In the genomic region with DNA sequence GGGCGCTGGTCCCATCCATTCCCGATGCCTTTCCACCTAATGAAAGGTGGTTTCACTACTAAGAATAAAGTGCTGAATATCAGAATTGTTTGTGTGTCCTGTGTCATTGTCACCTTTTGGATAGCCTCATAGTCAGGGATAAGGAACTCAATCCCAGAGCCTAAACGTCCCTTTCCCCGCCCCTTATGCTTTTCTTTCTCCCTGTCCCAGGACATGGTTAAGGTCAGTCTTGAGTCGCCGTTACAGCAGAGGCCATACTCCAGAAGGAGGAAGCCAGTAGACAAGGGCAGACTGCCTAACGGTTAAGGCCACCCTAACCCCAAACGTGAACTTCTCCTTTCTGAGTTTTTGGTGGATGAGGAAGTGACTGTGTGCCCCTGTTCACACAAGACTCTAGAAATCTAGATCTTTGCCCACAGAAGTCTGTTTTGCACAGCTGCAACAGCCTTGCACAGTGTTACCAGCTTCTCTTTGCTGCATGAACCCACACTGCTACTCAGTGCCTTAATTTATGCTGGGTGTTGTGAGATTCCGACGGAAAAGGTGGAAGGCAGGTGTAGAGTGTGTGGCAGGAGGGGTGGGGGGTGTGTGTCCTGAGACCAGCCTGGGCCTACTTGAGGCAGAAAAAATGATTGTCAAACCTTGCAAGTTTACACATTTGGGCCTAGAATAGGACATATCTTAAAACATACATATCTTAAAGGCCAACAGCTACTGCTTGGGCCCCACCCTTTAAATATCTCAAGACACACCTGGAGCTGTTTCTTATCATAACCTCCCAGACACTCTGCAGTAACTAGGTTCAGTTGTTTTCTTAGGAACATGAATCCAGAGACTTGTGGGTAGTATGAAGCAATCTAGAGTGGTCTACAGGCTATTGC, we compare ENCODE assay signal across 8 mouse cellular contexts. TPM values are rescaled to one million over a fixed set of nuclear protein-coding genes. Genes with fewer than 3 reads are reported as not detected.
DNase-seq lines count a peak whose midpoint lies in the region; ATAC-seq and TF ChIP-seq lines count a peak whose summit lies in the region.

No protein-coding gene starts in this region.

- no peaks in the 10 kb centered on the region for H3K36me3 ChIP-seq in testis, adult 2 months (ENCODE audit: control insufficient read depth, insufficient read depth, low read length)
- H3K36me3 ChIP-seq in forebrain, postnatal 0 days (ENCODE audit: insufficient read depth), result peaks cover 6% of the 10 kb centered on the region
- peaks cover 9% of the 10 kb centered on the region for H3K36me3 ChIP-seq in kidney, embryonic 14.5 days (ENCODE audit: control insufficient read depth, insufficient read depth, low read length)

- no peak overlapping the region for H3K27ac ChIP-seq in testis, adult 2 months (ENCODE audit: control insufficient read depth, insufficient read depth, low read depth, low read length)
- H3K27ac ChIP-seq in forebrain, postnatal 0 days (ENCODE audit: low read depth, low read length), result no peak overlapping the region
- H3K27ac ChIP-seq in kidney, embryonic 14.5 days (ENCODE audit: low read depth, low read length), result peak overlapping the region; percentile 86; the same call in 1 of the 2 replicates

- peak overlapping the region; percentile 93; the same call in 1 of the 2 replicates for H3K4me3 ChIP-seq in testis, adult 2 months (ENCODE audit: control insufficient read depth, low read depth, low read length)
- H3K4me3 ChIP-seq in forebrain, postnatal 0 days (ENCODE audit: low read depth, low read length), result peak overlapping the region; percentile 50
- H3K4me3 ChIP-seq in kidney, embryonic 14.5 days (ENCODE audit: low read length), result peak overlapping the region; percentile 57

- peak overlapping the region; percentile 80 for H3K4me2 ChIP-seq in forebrain, postnatal 0 days (ENCODE audit: low read depth)
- H3K4me2 ChIP-seq in kidney, embryonic 14.5 days (replicated peaks; ENCODE audit: low read depth, low read length), result peak overlapping the region; percentile 55

- TF ChIP-seq POLR2A in testis, adult 2 months (IDR thresholded peaks at IDR 0.05; ENCODE audit: control insufficient read depth, low read depth, low read length), result no peak

- peak overlapping the region; percentile 70; the same call in 1 of the 2 replicates for H3K9ac ChIP-seq in forebrain, postnatal 0 days
- H3K9ac ChIP-seq in kidney, embryonic 14.5 days (ENCODE audit: low read depth, low read length), result peak overlapping the region; percentile 79; the same call in 1 of the 2 replicates

- 73% methylated on average over 10 of the region's 10 CpGs for WGBS in forebrain, postnatal 0 days
- 50% methylated on average over 10 of the region's 10 CpGs for WGBS in kidney, embryonic 14.5 days

- TF ChIP-seq CTCF in testis, adult 2 months (IDR thresholded peaks at IDR 0.05; ENCODE audit: control insufficient read depth, insufficient read depth, insufficient replicate concordance, low read depth, low read length), result no peak
- no peak for TF ChIP-seq CTCF in forebrain, postnatal 0 days (IDR thresholded peaks at IDR 0.05; ENCODE audit: low read depth)

- H3K27me3 ChIP-seq in testis, adult 2 months (ENCODE audit: control insufficient read depth, insufficient read depth, low read length), result no peaks in the 10 kb centered on the region
- H3K27me3 ChIP-seq in forebrain, postnatal 0 days (ENCODE audit: insufficient read depth, low read length), result no peaks in the 10 kb centered on the region
- H3K27me3 ChIP-seq in kidney, embryonic 14.5 days (ENCODE audit: control insufficient read depth, insufficient read depth, low read length), result no peaks in the 10 kb centered on the region

- no peak for ATAC-seq in forebrain, postnatal 0 days
- no peak for ATAC-seq in kidney, embryonic 14.5 days (ENCODE audit: low FRiP score, low TSS enrichment)

- no peak for DNase-seq in testis, postnatal 14 days (ENCODE audit: low spot score)
- no peak for DNase-seq in forebrain, postnatal 0 days
- DNase-seq in lung, postnatal 25 days (ENCODE audit: low spot score), result peak; percentile 72
- DNase-seq in spleen, adult 12 weeks (ENCODE audit: low spot score), result peak; percentile 71
- no peak for DNase-seq in cerebellum, adult 9-11 months
- DNase-seq in gastrocnemius, postnatal 10 days, result no peak

- H3K9me3 ChIP-seq in forebrain, postnatal 0 days (ENCODE audit: low read length), result no peaks in the 10 kb centered on the region
- H3K9me3 ChIP-seq in kidney, embryonic 14.5 days (ENCODE audit: control insufficient read depth, low read length), result no peaks in the 10 kb centered on the region

- peaks cover 13% of the 10 kb centered on the region for H3K4me1 ChIP-seq in testis, adult 2 months (ENCODE audit: control insufficient read depth, insufficient read depth, low read length)
- peaks cover 13% of the 10 kb centered on the region for H3K4me1 ChIP-seq in forebrain, postnatal 0 days (ENCODE audit: insufficient read depth)
- H3K4me1 ChIP-seq in kidney, embryonic 14.5 days (ENCODE audit: control insufficient read depth, insufficient read depth, low read length), result peaks cover 18% of the 10 kb centered on the region

RNA-seq across cellular contexts. Expression of gene Gpx1, which starts 1.8 kb away (rescaled TPM):
- 64.0 and 88.9 TPM in 2 replicates for polyA plus RNA-seq in testis, adult 2 months (2012; rRNA removed)
- 184 and 264 TPM in 2 replicates for total RNA-seq in forebrain, postnatal 0 days (2014; rRNA removed)
- polyA plus RNA-seq in forebrain, postnatal 0 days (2015; fragmentation: Nextera tagmentation; extraction: Ambion mirVana), result 446 and 498 TPM in 2 replicates
- polyA plus RNA-seq in kidney, embryonic 14.5 days (2014; fragmentation: Nextera tagmentation; extraction: Ambion mirVana), result 654 and 725 TPM in 2 replicates
- total RNA-seq in gastrocnemius, postnatal 10 days (2021), result 100 to 1,000 TPM in 1 of 2 experiments, 10 to 100 TPM in 1; 97.1 to 117 TPM

RNA-seq across cellular contexts. Expression of gene Usp4, which starts 7.2 kb away (rescaled TPM):
- polyA plus RNA-seq in testis, adult 2 months (2012; rRNA removed), result 115 and 116 TPM in 2 replicates
- 112 and 134 TPM in 2 replicates for total RNA-seq in forebrain, postnatal 0 days (2014; rRNA removed)
- 93.9 and 112 TPM in 2 replicates for polyA plus RNA-seq in forebrain, postnatal 0 days (2015; fragmentation: Nextera tagmentation; extraction: Ambion mirVana)
- polyA plus RNA-seq in kidney, embryonic 14.5 days (2014; fragmentation: Nextera tagmentation; extraction: Ambion mirVana), result 62.1 and 114 TPM in 2 replicates
- 10 to 100 TPM; 63.4 to 71.6 TPM for total RNA-seq in gastrocnemius, postnatal 10 days (2021)

RNA-seq across cellular contexts. Expression of gene Tcta, which starts 34.5 kb away (rescaled TPM):
- polyA plus RNA-seq in testis, adult 2 months (2012; rRNA removed), result 40.4 and 42.0 TPM in 2 replicates
- total RNA-seq in forebrain, postnatal 0 days (2014; rRNA removed), result 47.7 and 50.0 TPM in 2 replicates
- polyA plus RNA-seq in forebrain, postnatal 0 days (2015; fragmentation: Nextera tagmentation; extraction: Ambion mirVana), result 59.2 and 66.2 TPM in 2 replicates
- polyA plus RNA-seq in kidney, embryonic 14.5 days (2014; fragmentation: Nextera tagmentation; extraction: Ambion mirVana), result 26.6 and 27.8 TPM in 2 replicates
- 10 to 100 TPM; 21.7 to 25.0 TPM for total RNA-seq in gastrocnemius, postnatal 10 days (2021)

RNA-seq across cellular contexts. Expression of gene Rhoa, which starts 34.6 kb away (rescaled TPM):
- 34.8 and 40.5 TPM in 2 replicates for polyA plus RNA-seq in testis, adult 2 months (2012; rRNA removed)
- total RNA-seq in forebrain, postnatal 0 days (2014; rRNA removed), result 119 and 126 TPM in 2 replicates
- polyA plus RNA-seq in forebrain, postnatal 0 days (2015; fragmentation: Nextera tagmentation; extraction: Ambion mirVana), result 238 and 271 TPM in 2 replicates
- polyA plus RNA-seq in kidney, embryonic 14.5 days (2014; fragmentation: Nextera tagmentation; extraction: Ambion mirVana), result 317 and 358 TPM in 2 replicates
- 100 to 1,000 TPM; 211 to 226 TPM for total RNA-seq in gastrocnemius, postnatal 10 days (2021)

RNA-seq across cellular contexts. Expression of gene Amt, which starts 43.8 kb away (rescaled TPM):
- polyA plus RNA-seq in testis, adult 2 months (2012; rRNA removed), result 4.3 and 7.9 TPM in 2 replicates
- 25.9 and 32.6 TPM in 2 replicates for total RNA-seq in forebrain, postnatal 0 days (2014; rRNA removed)
- 14.6 and 20.1 TPM in 2 replicates for polyA plus RNA-seq in forebrain, postnatal 0 days (2015; fragmentation: Nextera tagmentation; extraction: Ambion mirVana)
- 30.8 and 35.1 TPM in 2 replicates for polyA plus RNA-seq in kidney, embryonic 14.5 days (2014; fragmentation: Nextera tagmentation; extraction: Ambion mirVana)
- total RNA-seq in gastrocnemius, postnatal 10 days (2021), result 1 to 10 TPM in 1 of 2 experiments, under 1 TPM in 1; 0.82 to 2.4 TPM

Comparison
In these comparisons a context has a peak if more than half of its experiments do, and no peak if none do; other contexts are left out.
1. DNase-seq: peak in lung, postnatal 25 days (single experiment) and spleen, adult 12 weeks (single experiment); none in testis, postnatal 14 days (single experiment), forebrain, postnatal 0 days (single experiment), cerebellum, adult 9-11 months (single experiment) and gastrocnemius, postnatal 10 days (single experiment).
2. Peak in every context shown above with its lines, with median percentiles within 50 percentile points of each other: H3K4me3 ChIP-seq.